Mouse (Mus musculus) lung, postnatal 0 days (tissue): ENCODE measurements around the gene Ly6g6c.
A peak's percentile ranks its signal among the peaks of the same experiment; 100 is the strongest.

Experiments used
- CTCF ChIP-seq: IDR thresholded peaks from 2 replicates; pipeline ENCODE4 v1.5.1; 2016; ENCODE audit warnings: antibody characterized with exemption, mild to moderate bottlenecking
- EP300 ChIP-seq: IDR thresholded peaks from 2 replicates; pipeline ENCODE4 v1.6.1; 2016; ENCODE audit warnings: antibody characterized with exemption, mild to moderate bottlenecking, control low read depth

GRCm38 (mm10) chr17:35043794-35044193 lies 21.4 kb upstream of the Ly6g6c start:
- no peak for TF ChIP-seq CTCF
- peak; percentile 31; the same call in 1 of the 2 replicates for TF ChIP-seq EP300
